Mouse (Mus musculus): Measurements from ENCODE around the gene Gm19426.
"Not testable (repeated sequence)": the region's sequence is repeated elsewhere in the genome, so short reads cannot be mapped to it uniquely, and the experiment has no call there.

Gm19426 gene

DNA sequence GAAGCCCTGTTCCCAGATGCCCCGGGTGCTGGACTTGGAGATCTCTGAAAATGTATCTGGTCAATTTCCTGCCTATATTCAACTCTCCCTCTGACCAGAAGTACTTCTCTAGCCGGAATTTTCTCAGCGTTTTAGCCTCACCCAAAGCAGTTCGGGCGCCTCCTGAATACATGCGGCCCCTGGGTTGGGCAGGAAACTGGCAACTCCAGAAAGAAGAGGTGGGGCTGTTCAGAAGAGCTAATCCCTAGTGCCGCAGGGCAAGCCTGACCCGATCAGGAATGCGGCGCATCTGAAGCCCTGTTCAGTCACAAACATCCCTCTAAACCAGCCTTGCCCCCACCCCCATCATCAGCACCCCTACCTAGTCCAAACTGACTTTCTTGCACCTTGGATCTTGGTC, 671 bp upstream of the Gm19426 start:
- DNase-seq: no peak

DNA sequence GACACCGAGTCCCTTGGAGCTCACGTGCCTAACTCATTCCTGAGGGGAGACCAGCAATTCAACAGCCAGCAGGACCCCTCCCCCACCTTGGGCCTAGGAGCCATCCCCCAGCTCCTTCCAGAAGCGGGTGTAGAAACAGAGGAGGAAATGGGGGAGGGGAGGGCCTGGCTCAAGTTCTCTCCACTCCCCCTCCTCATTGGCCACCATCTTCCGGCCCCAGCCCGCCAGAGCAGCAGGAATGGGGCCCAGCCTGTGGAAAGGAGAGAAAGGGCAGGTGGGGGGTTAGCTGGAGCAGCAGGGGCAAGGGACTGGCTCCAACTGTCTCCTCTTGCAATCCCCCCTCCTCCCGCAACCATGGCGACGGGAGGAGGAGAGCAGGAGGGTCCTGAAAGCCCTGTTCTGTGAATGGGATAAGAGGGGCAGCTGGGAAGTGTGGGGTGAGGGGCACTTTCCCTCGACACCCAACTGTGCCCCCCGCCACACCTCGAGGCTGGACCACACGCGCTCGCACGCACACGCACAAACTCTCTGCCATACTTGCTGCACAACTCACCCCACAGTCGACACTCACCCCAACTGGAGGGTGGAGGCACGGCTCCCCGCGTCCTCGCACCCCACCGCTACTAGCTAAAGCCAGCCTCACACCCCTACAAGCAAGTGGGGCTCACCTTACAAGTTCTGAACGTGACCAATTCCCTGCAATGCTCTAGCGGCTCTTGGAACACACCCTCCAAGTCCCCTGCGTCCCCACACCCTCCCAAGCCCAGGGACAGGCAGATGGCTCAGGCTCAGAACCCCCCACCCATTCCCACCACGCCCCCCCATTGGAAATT, 788 bp downstream of the Gm19426 start:
- no peak for DNase-seq

DNA sequence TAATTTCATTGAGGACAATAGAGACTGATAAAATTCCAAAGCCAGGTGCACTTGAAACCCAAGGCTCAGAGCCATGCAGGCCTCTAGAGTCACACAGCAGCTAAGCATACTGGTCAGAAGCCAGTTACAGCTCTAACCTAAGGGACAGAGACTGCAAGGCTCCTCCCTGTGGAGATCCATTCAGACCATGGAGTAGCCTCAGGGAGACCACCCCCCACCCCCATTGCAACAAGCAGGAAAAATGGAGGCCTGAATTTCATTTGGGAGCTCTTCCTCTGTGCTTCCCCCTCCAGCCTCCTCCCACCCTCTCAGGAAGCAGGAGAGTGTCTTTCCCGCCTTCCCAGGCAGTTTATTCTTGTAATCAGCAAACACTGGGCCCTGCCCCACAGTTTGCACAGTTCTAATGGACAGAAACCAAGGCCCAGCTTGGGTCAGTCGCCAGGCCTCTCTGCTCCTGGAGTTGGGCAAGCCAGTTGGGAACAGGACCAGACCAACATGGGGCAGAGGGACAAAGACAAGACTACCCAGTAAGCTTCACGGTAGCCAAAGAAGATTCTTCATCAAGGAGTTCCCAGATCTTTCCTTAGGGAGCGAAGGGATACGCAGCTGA, 1.5 kb downstream of the Gm19426 start:
- no peak for DNase-seq

DNA sequence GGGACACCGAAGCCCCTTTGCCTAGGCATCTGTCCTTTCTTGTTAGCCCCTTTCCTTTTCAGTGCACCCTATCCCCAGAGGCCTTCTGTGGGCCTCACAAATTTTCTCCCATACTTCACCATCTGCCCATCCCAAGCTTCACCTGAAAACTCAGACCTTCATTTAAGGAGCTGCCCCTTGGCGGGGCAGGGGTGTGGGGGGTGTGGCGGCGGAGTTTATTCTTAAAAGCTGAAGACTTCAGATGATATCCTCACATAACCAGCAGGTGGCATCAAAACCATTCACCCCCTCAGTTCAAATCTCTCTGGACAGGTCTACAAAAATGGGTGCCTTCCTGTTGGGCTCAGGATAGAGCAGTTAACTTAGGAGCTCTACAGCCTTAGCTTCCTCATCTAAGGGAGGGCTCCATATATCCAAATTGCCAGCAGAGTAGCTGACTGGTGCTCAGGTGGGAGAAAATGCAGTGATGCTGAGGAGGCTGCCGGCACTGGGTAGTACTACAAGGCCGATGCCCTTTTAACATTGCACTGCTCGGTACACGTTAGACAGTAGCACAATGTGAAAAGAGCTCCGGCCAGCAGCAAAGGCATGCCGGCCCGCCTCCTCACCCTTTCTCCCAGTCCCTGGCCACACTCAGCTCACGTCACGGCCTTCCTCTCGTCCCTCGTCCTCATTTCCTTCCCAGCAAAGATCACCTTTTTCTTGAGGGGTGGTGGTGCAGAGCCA, 2.7 kb downstream of the Gm19426 start:
- DNase-seq: no peak

GRCm38 (mm10) chr2:84738271-84738911, 5.1 kb downstream of the Gm19426 start:
- no peak for DNase-seq

DNA sequence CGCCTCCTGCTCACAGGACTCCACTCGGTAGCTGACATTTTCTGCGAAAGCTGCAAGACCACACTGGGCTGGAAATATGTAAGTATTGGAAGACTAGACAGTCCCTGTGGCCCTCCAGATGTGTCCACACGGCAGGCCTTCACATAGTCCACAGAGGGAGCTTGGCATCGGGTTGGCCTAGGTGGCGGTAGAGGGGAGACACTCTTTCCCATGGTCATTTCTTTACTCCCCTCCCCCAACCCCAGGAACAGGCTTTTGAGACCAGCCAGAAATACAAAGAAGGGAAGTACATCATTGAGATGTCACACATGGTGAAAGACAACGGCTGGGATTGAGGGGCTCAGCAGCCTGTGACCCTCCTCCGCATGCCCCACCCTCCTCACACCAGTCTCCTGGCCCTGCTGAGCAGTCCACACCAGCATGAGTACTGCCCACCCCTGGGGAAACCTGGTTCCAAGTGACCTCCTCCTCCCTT, 6.0 kb downstream of the Gm19426 start:
- DNase-seq: no peak

DNA sequence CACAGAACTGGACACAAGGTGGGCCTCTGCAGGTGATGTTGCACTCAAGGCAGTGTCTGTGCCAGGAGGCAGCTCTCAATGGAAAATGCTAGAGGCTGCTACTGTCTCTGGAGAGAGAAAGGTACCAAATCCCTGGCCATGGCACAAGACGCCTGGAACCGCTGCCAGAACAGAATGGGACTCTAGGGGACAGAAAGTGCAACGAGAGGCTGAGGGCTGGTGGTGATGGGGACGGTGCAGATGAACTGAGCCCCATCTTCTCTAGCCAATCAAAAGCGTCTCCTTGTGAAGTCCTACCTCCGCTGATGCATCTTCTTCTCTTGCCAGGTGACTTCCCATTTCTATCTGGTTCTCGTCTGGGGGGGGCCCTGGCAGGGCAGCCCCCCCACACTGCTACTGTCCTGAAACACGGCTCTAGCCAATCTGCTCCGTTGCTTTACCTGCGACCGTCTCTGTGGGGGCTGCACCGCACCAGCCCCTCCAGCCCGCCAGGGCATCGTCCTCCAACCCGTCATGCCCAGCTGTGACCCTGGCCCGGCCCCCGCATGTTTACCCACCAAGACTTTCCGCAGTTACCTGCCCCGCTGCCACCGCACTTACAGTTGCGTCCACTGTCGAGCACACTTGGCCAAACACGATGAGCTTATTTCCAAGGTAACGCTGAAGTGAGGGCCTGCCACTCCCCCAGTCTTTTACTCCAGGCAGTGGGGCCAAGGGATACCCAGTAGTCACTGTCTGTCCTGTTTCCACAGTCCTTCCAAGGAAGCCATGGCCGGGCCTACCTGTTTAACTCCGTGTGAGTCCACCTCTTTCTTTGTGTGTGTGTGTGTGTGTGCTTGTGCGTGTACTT, 6.9 kb downstream of the Gm19426 start:
- DNase-seq: no peak

DNA sequence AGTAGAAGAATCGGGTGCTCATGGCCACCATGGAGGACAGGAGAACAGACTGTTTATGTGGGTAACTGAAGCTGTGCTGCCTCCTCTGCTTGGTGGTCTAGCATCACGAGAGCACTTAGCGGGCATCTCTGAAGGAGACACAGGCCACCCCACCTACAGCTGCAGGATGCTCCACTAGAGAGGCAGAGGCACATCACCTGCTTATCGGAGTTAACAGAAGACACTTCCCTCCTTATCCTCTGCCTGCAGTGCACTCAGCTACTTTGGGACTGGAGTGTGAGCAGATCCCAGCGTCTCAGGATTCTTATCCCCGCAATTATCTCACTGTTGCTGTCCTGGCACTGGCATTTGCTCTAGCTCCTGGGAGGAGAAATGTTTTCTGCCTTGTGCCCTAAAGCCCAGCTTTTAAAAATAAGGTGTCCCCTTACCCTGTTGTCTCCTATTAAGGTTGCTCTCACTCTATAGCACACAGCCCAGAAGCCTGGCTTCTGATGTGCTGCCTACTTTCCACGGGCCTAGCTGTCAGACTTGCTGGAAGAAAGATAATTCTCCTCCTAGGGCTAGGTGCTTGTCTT, 8.0 kb downstream of the Gm19426 start:
- DNase-seq: no peak

DNA sequence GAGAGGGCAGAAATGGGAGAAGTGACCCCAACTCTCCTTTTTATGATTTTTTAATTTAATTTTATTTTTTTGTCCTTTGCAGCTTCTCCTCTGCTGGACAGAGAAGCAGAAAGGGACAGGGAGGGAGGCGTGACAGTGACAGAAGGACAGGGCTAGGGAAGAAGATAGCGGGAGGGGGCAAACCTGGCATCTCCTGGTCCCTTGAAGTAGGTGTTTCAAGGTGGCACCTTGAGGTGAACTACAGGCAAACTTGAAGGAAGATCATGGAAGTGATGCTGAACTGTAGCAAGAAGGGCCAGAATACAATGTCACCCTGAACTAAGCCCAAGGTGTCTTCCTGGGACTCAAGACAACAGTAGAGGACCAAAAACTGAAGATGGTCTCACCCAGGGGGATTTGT, 8.5 kb downstream of the Gm19426 start:
- DNase-seq: no peak

- DNase-seq: no peak
Measured at GRCm38 (mm10) chr2:84734351-84734864, 9.0 kb downstream of the Gm19426 start.

- DNase-seq: no peak
Measured at GRCm38 (mm10) chr2:84733579-84734300, 9.7 kb downstream of the Gm19426 start, which contains the start of gene Ypel4. Gene Ypel4, plus strand, starts transcription at chr2:84734058.

GRCm38 (mm10) chr2:84732394-84732793, 11.1 kb downstream of the Gm19426 start:
- DNase-seq: no peak

- no peak for DNase-seq
Measured at GRCm38 (mm10) chr2:84731206-84731605, 12.2 kb downstream of the Gm19426 start.

- not testable (repeated sequence) for DNase-seq
Measured at GRCm38 (mm10) chr2:84728191-84728590, 15.3 kb downstream of the Gm19426 start.

DNA sequence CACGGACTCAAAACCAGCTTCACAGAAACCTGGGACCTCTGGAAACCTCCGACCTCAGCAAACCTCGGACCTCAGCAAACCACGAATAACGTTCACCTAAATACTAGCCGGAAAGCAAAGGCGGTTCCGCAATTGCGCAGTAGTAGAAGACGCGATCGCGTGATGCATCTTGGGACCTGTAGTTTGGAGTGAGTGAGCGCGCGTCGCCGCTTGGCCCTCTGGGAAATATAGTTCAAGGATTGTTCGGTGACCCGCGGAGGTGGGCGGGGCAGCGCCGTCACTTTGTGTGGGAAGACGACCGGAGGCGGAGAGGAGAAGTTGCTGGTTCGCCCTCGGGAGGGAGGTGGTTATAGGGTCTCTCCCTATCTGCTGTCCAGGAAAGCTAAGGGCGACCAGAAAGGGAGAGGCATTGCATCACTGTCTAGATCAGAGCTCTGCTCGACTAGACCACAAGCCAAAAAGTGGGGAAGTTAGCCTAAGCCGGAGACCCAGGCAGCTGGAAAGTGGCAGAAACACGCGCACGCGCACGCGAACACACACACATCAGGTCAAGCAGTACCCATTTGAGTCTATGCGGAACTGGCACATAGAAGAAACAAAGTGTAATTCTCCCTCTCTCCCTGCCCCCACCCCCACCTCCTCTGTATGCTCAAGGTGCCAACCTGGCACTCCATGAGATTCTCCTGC, 16.1 kb downstream of the Gm19426 start, which contains the start of gene Clp1:
Clp1 (minus strand) TSS at position 179 of the 687 bp plus-strand sequence.
- DNase-seq: peak; percentile 94 to 95

DNA sequence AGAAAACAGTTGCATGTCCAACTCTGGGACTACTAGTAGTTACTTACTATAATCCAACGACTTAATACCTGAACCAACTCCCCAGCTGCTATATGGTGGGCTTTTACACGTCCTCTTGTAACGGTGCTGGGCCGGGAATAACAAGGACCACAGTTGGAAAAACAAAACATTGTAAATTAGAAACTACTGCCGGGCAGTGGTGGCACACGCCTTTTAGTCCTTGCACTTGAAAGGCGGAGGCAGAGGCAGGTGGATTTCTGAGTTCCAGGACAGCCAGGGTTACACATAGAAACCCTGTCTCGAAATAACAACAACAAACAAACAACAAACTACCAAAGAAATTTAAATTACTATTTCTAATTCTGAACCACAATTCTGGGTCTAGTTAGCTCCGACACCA, 16.7 kb downstream of the Gm19426 start:
- no peak for DNase-seq

DNA sequence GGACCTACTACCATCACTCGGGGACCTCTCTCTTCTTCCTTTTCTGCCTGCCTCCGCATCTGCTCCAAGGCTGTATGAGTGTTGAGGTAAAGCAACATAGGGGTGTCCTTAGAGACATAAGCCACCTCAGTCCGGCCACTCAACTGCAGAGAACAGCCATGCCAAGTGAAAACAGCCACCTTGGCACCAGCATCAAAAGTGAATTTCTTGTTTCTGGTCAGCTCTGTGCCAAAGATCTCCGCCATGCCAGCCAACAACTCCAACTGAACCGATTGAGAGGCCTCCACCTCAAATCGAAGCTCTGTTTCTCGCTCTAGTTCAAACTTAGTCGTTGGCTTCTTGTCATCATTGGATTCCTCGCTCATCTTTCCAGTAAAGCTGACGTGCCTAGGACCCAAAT, 17.7 kb downstream of the Gm19426 start:
- DNase-seq: no peak

DNA sequence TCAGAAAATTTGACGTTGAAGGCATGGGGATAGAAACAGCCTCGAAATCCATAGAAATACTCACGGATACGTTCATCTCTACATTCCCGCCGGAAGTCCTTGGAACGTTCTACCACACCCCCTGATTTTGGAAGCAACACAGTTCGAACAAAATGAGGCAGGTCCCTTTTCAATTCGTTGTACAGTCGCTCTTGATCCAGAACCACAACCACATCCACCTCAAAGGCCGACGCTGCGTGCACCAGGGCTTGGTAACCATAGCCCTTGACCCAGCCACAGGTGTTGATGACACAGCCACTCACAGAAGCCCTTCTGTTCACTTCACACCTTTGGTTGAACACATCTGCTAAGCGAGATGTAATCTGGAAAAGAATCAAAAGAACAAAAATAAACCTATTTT, 19.6 kb downstream of the Gm19426 start:
- DNase-seq: no peak

GRCm38 (mm10) chr2:84721182-84721581, 22.3 kb downstream of the Gm19426 start:
- no peak for DNase-seq

DNA sequence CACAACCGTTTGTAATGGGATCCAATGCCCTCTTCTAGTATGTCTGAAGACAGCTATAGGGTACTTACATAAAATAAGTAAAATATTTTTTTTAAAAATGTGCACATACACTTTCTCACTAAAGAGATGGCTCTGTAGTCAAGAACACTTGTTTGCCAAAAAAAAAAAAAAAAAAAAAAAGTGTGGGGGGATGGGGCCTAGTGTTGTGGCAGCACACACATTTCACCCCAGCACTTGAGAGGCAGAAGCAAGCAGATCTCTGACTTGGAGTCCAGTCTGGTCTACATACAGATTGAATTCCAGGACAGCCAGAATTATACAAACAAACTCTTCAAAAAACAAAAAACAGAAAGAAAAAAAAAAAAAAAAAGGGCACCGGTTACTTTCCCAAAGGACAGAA, 22.7 kb downstream of the Gm19426 start:
- DNase-seq: no peak

Data from thymus, postnatal 36 days (tissue).